ENCODE assay signal across 21 mouse cellular contexts in the genomic region with DNA sequence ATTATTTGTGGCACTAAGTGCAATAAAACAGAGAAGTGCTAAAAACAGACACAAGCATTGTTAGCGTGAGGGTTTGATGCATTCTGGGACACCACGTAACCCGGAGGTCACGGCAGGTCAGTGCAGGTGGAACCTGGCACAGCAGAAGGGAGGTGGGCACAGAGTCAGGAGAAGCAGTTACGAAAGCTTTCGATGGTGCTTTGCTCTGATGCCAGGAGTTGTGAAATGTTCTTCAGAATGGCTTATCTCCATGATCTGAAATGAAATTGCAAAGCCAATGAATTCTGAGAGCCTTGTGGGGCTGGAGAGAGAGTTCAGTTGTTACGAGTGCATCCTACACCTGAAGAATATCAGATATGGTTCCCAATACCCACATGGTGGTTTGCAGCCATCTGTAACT. TPM values are rescaled to one million over a fixed set of nuclear protein-coding genes. Genes with fewer than 3 reads are reported as not detected.
DNase-seq lines count a peak whose midpoint lies in the region; ATAC-seq and TF ChIP-seq lines count a peak whose summit lies in the region.
"Had no signal": no experiment of that assay in that cellular context is flagged by ENCODE, and none has a peak within 500 bp of the region (broad histone marks: within the 10 kb centered on the region; RNA-seq: fewer than 3 reads in every experiment).

No protein-coding gene starts in this region.

- peaks cover 4% of the 10 kb centered on the region; the same call in 1 of the 2 replicates for H3K4me1 ChIP-seq in liver, adult 2 months (ENCODE audit: control insufficient read depth, insufficient read depth, low read length)
- H3K4me1 ChIP-seq in liver, embryonic 12.5 days: no peaks in the 10 kb centered on the region
- H3K4me1 ChIP-seq in forebrain, embryonic 10.5 days: no peaks in the 10 kb centered on the region
- H3K4me1 ChIP-seq: embryonic facial prominence, embryonic 13.5 days; hindbrain, embryonic 13.5 days had no signal

- H3K79me2 ChIP-seq in liver, adult 2 months (ENCODE audit: control insufficient read depth, insufficient read depth, low read length): no peaks in the 10 kb centered on the region

- ATAC-seq in liver, embryonic 12.5 days: no peak
- ATAC-seq: forebrain, embryonic 14.5 days; hindbrain, postnatal 0 days had no signal

- no peak overlapping the region for H3K4me3 ChIP-seq in liver, adult 2 months (ENCODE audit: insufficient read depth, low read depth, low read length)
- H3K4me3 ChIP-seq in liver, embryonic 12.5 days: no peak overlapping the region
- no peak overlapping the region for H3K4me3 ChIP-seq in forebrain, embryonic 10.5 days
- H3K4me3 ChIP-seq: embryonic facial prominence, embryonic 13.5 days; hindbrain, embryonic 13.5 days had no signal

- 32% methylated on average over 7 of the region's 7 CpGs for WGBS in liver, adult 2 months
- 70% methylated on average over 7 of the region's 7 CpGs for WGBS in liver, embryonic 12.5 days (ENCODE audit: insufficient replicate concordance)
- 94% methylated on average over 7 of the region's 7 CpGs for WGBS in forebrain, embryonic 10.5 days

- no peak for TF ChIP-seq POLR2A in liver, adult 2 months (IDR thresholded peaks at IDR 0.05; ENCODE audit: extremely low read depth, insufficient read depth, low read length)

- TF ChIP-seq CTCF in liver, adult 2 months (IDR thresholded peaks at IDR 0.05; ENCODE audit: low read depth, low read length): no peak

- no peaks in the 10 kb centered on the region for H3K27me3 ChIP-seq in liver, adult 2 months (ENCODE audit: control insufficient read depth, insufficient read depth, low read length)
- no peaks in the 10 kb centered on the region for H3K27me3 ChIP-seq in liver, embryonic 12.5 days (replicated peaks)
- H3K27me3 ChIP-seq in forebrain, embryonic 10.5 days (ENCODE audit: poor library complexity, severe bottlenecking): no peaks in the 10 kb centered on the region
- H3K27me3 ChIP-seq: embryonic facial prominence, embryonic 13.5 days; hindbrain, embryonic 13.5 days had no signal

- peak; percentile 10 for DNase-seq in adrenal gland, adult 2 months
- no peak for DNase-seq in adrenal gland, adult 18-20 months (ENCODE audit: low spot score in 2 of 2)
- DNase-seq in liver, adult 2 months (ENCODE audit: extremely low read depth, low read depth, low spot score): peak; percentile 90
- peak; percentile 60 for DNase-seq in lung, postnatal 10 days
- DNase-seq in lung, postnatal 4 days: peak; percentile 53 to 61
- no peak for DNase-seq in forebrain, embryonic 10.5 days (ENCODE audit: extremely low spot score, low spot score)
- DNase-seq in heart, postnatal 25 days (ENCODE audit: low spot score): no peak
- DNase-seq: cerebellum, adult 18-20 months; cerebellum, adult 9-11 months; cerebellum, postnatal 36 days; gastrocnemius, postnatal 10 days; heart, postnatal 10 days had no signal

- H3K36me3 ChIP-seq in liver, adult 2 months (ENCODE audit: control insufficient read depth, insufficient read depth, low read length): no peaks in the 10 kb centered on the region
- no peaks in the 10 kb centered on the region for H3K36me3 ChIP-seq in liver, embryonic 12.5 days
- H3K36me3 ChIP-seq in forebrain, embryonic 10.5 days (replicated peaks): no peaks in the 10 kb centered on the region
- H3K36me3 ChIP-seq: embryonic facial prominence, embryonic 13.5 days; hindbrain, embryonic 13.5 days had no signal

- H3K4me2 ChIP-seq in liver, embryonic 12.5 days: no peak overlapping the region
- H3K4me2 ChIP-seq: embryonic facial prominence, embryonic 13.5 days; hindbrain, embryonic 13.5 days had no signal

- no peak overlapping the region for H3K27ac ChIP-seq in liver, adult 2 months (replicated peaks; ENCODE audit: insufficient read depth, low read depth, low read length)
- no peak overlapping the region for H3K27ac ChIP-seq in liver, embryonic 12.5 days
- H3K27ac ChIP-seq in forebrain, embryonic 10.5 days: no peak overlapping the region
- H3K27ac ChIP-seq: embryonic facial prominence, embryonic 13.5 days; hindbrain, embryonic 13.5 days; hindbrain, postnatal 0 days had no signal

- intact Hi-C loops in heart, postnatal 25 days (cut with DNase I): no loop called here

- H3K9ac ChIP-seq in liver, adult 2 months (ENCODE audit: low read depth, low read length): no peak overlapping the region
- H3K9ac ChIP-seq in liver, embryonic 12.5 days: no peak overlapping the region
- H3K9ac ChIP-seq: embryonic facial prominence, embryonic 13.5 days; hindbrain, embryonic 13.5 days had no signal

- H3K9me3 ChIP-seq in liver, embryonic 12.5 days (replicated peaks): no peaks in the 10 kb centered on the region
- H3K9me3 ChIP-seq in forebrain, embryonic 10.5 days: no peaks in the 10 kb centered on the region
- H3K9me3 ChIP-seq: embryonic facial prominence, embryonic 13.5 days; hindbrain, embryonic 13.5 days had no signal

RNA-seq across cellular contexts. Expression of gene Ak9, which starts 37.6 kb away (rescaled TPM):
- not detected for total RNA-seq in adrenal gland, adult 2 months (2021)
- not detected in 2 replicates for polyA plus RNA-seq in adrenal gland, adult 2 months (2012; rRNA removed)
- total RNA-seq in adrenal gland, adult 18-20 months (2021): under 1 TPM in 1 of 2 experiments, not detected in 1; 0.10 TPM
- total RNA-seq in liver, adult 2 months (2014; rRNA removed): not detected in 2 replicates
- not detected in 2 replicates for polyA plus RNA-seq in liver, adult 2 months (2012; rRNA removed)
- polyA plus RNA-seq in liver, embryonic 12.5 days (2016; fragmentation: Nextera tagmentation; extraction: Ambion mirVana): not detected in 2 replicates
- 0.02 TPM in 2 replicates for polyA plus RNA-seq in forebrain, embryonic 10.5 days (2016; fragmentation: Nextera tagmentation; extraction: Ambion mirVana)
- total RNA-seq in heart, postnatal 25 days (2021): not detected
- total RNA-seq: gastrocnemius, postnatal 10 days; granulocyte monocyte progenitor cell, adult 5-6 weeks; heart, postnatal 10 days; hematopoietic stem cell, adult 5-6 weeks; MEL had no signal
- polyA plus RNA-seq: C2C12 had no signal

RNA-seq across cellular contexts. Expression of gene Fig4, which starts 38.3 kb away (rescaled TPM):
- 10 to 100 TPM; 18.7 to 19.7 TPM for total RNA-seq in adrenal gland, adult 2 months (2021)
- 6.3 and 6.4 TPM in 2 replicates for polyA plus RNA-seq in adrenal gland, adult 2 months (2012; rRNA removed)
- total RNA-seq in adrenal gland, adult 18-20 months (2021): 10 to 100 TPM; 13.8 to 17.7 TPM
- total RNA-seq in liver, adult 2 months (2014; rRNA removed): 10.6 and 12.9 TPM in 2 replicates
- 5.1 and 5.4 TPM in 2 replicates for polyA plus RNA-seq in liver, adult 2 months (2012; rRNA removed)
- polyA plus RNA-seq in liver, embryonic 12.5 days (2016; fragmentation: Nextera tagmentation; extraction: Ambion mirVana): 12.9 and 13.2 TPM in 2 replicates
- polyA plus RNA-seq in forebrain, embryonic 10.5 days (2016; fragmentation: Nextera tagmentation; extraction: Ambion mirVana): 15.7 and 16.7 TPM in 2 replicates
- total RNA-seq in heart, postnatal 25 days (2021): 10 to 100 TPM; 23.1 to 23.4 TPM

Comparison
In these comparisons a context has a peak if more than half of its experiments do, and no peak if none do; other contexts are left out.
1. DNase-seq: peak in adrenal gland, adult 2 months (single experiment), liver, adult 2 months (single experiment), lung, postnatal 10 days (single experiment) and lung, postnatal 4 days (2 of 2); none in adrenal gland, adult 18-20 months (0 of 2), forebrain, embryonic 10.5 days (single experiment) and heart, postnatal 25 days (single experiment).